Mouse (Mus musculus): Measurements from ENCODE around the gene Tcerg1l. TPM values are rescaled to one million over a fixed set of nuclear protein-coding genes. Genes with fewer than 3 reads are reported as not detected.

Gene Tcerg1l
- total and polyA plus RNA-seq, 3 experiments: not detected

GRCm38 (mm10) chr7:138331266-138331665 is 66.3 kb downstream of the Tcerg1l start:
- Histone ChIP-seq H3K27ac (ENCODE audit: control insufficient read depth, low read depth, low read length) (no peak overlapping the region), H3K27me3 (ENCODE audit: control insufficient read depth in 1 of 2, insufficient read depth in 2 of 2, low read length in 2 of 2) (no peaks in the 10 kb centered on the region), H3K4me3 (ENCODE audit: control insufficient read depth in 1 of 2, insufficient read depth in 1 of 2, low read depth in 2 of 2, low read length in 2 of 2) (no peak overlapping the region), H3K79me2 (ENCODE audit: control insufficient read depth, insufficient read depth, low read length, poor library complexity) (no peaks in the 10 kb centered on the region), H3K9me3 (replicated peaks; ENCODE audit: insufficient read depth, low read length) (no peaks in the 10 kb centered on the region), H3K4me1 (ENCODE audit: control insufficient read depth in 1 of 2, insufficient read depth in 2 of 2, low read length in 2 of 2) (no peaks in the 10 kb centered on the region), H3K9ac (ENCODE audit: control insufficient read depth, low read depth, low read length, poor library complexity, severe bottlenecking) (no peak overlapping the region), H3K36me3 (ENCODE audit: control insufficient read depth in 1 of 2, insufficient read depth in 2 of 2, low read length in 2 of 2) (no peaks in the 10 kb centered on the region)
- TF ChIP-seq NRF1 (IDR thresholded peaks at IDR 0.05; ENCODE audit: insufficient read depth, low read depth, low read length, poor library complexity, severe bottlenecking) (no peak), MEF2A (IDR thresholded peaks at IDR 0.05; ENCODE audit: extremely low read depth, insufficient replicate concordance, low read depth, low read length, poor library complexity, severe bottlenecking) (no peak), MYC (IDR thresholded peaks at IDR 0.05; ENCODE audit: low read depth, low read length) (no peak), MAX (IDR thresholded peaks at IDR 0.05; ENCODE audit: low read length) (no peak), CHD2 (IDR thresholded peaks at IDR 0.05; ENCODE audit: low read length) (no peak)
- no peak for DNase-seq (ENCODE audit: low read depth, low spot score)

GRCm38 (mm10) chr7:138328637-138329036 is 68.9 kb downstream of the Tcerg1l start:
- no peaks in the 10 kb centered on the region for H3K79me2 ChIP-seq (ENCODE audit: control insufficient read depth, insufficient read depth, low read length, poor library complexity)
- TF ChIP-seq ELF1 (IDR thresholded peaks at IDR 0.05; ENCODE audit: low read depth, low read length) (no peak), GABPA (IDR thresholded peaks at IDR 0.05; ENCODE audit: low read depth, low read length) (no peak), MEF2A (IDR thresholded peaks at IDR 0.05; ENCODE audit: extremely low read depth, insufficient replicate concordance, low read depth, low read length, poor library complexity, severe bottlenecking) (no peak), HCFC1 (IDR thresholded peaks at IDR 0.05; ENCODE audit: low read depth, low read length) (no peak), MYC (IDR thresholded peaks at IDR 0.05; ENCODE audit: low read depth, low read length) (no peak), GATA1 (IDR thresholded peaks at IDR 0.05; ENCODE audit: low read depth, low read length) (no peak), USF2 (IDR thresholded peaks at IDR 0.05; ENCODE audit: borderline replicate concordance in 1 of 2, insufficient read depth in 1 of 2, low read depth in 1 of 2, low read length in 2 of 2) (no peak)
- H3K9me3 ChIP-seq (replicated peaks; ENCODE audit: insufficient read depth, low read length): no peaks in the 10 kb centered on the region
- H3K4me3 ChIP-seq (ENCODE audit: control insufficient read depth in 1 of 2, insufficient read depth in 1 of 2, low read depth in 2 of 2, low read length in 2 of 2): no peak overlapping the region
- H3K9ac ChIP-seq (ENCODE audit: control insufficient read depth, low read depth, low read length, poor library complexity, severe bottlenecking): no peak overlapping the region
- no peak overlapping the region for H3K27ac ChIP-seq (ENCODE audit: control insufficient read depth, low read depth, low read length)
- H3K4me1 ChIP-seq (ENCODE audit: control insufficient read depth in 1 of 2, insufficient read depth in 2 of 2, low read length in 2 of 2): no peaks in the 10 kb centered on the region
- no peaks in the 10 kb centered on the region for H3K27me3 ChIP-seq (ENCODE audit: control insufficient read depth in 1 of 2, insufficient read depth in 2 of 2, low read length in 2 of 2)
- no peaks in the 10 kb centered on the region for H3K36me3 ChIP-seq (ENCODE audit: control insufficient read depth in 1 of 2, insufficient read depth in 2 of 2, low read length in 2 of 2)
- no peak for DNase-seq (ENCODE audit: low read depth, low spot score)

- TF ChIP-seq UBTF (IDR thresholded peaks at IDR 0.05; ENCODE audit: borderline replicate concordance, insufficient read depth, low read depth, low read length): no peak
- TF ChIP-seq USF2 (IDR thresholded peaks at IDR 0.05; ENCODE audit: borderline replicate concordance in 1 of 2, insufficient read depth in 1 of 2, low read depth in 1 of 2, low read length in 2 of 2): no peak
- TF ChIP-seq BHLHE40 (IDR thresholded peaks at IDR 0.05; ENCODE audit: borderline replicate concordance, low read depth, low read length): no peak
- no peak for TF ChIP-seq JUND (IDR thresholded peaks at IDR 0.05; ENCODE audit: low read depth, low read length)
- TF ChIP-seq GATA1 (IDR thresholded peaks at IDR 0.05; ENCODE audit: low read depth, low read length): no peak
- TF ChIP-seq NRF1 (IDR thresholded peaks at IDR 0.05; ENCODE audit: insufficient read depth, low read depth, low read length, poor library complexity, severe bottlenecking): no peak
- no peak for TF ChIP-seq KAT2A (conservative IDR thresholded peaks at IDR 0.05; ENCODE audit: low read depth, low read length)
- TF ChIP-seq CTCF (IDR thresholded peaks at IDR 0.05 in 2 of 3, conservative IDR thresholded peaks at IDR 0.05 in 1 of 3; ENCODE audit: control insufficient read depth in 1 of 3, insufficient read depth in 1 of 3, low read depth in 2 of 3, low read length in 3 of 3, poor library complexity in 1 of 3, severe bottlenecking in 1 of 3): no peak
- TF ChIP-seq MAFK (IDR thresholded peaks at IDR 0.05; ENCODE audit: borderline replicate concordance, low read depth, low read length): no peak
- no peak for TF ChIP-seq POLR2AphosphoS5 (IDR thresholded peaks at IDR 0.05; ENCODE audit: borderline replicate concordance, low read depth, low read length)
- no peak for TF ChIP-seq ZNF384 (IDR thresholded peaks at IDR 0.05; ENCODE audit: low read depth, low read length)
- no peak for TF ChIP-seq MAX (IDR thresholded peaks at IDR 0.05; ENCODE audit: low read length)
- no peak for TF ChIP-seq RCOR1 (IDR thresholded peaks at IDR 0.05; ENCODE audit: low read depth, low read length)
- TF ChIP-seq ZC3H11A (IDR thresholded peaks at IDR 0.05; ENCODE audit: low read depth, low read length): no peak
- Histone ChIP-seq H3K79me2 (ENCODE audit: control insufficient read depth, insufficient read depth, low read length, poor library complexity) (no peaks in the 10 kb centered on the region), H3K4me1 (ENCODE audit: control insufficient read depth in 1 of 2, insufficient read depth in 2 of 2, low read length in 2 of 2) (no peaks in the 10 kb centered on the region), H3K9ac (ENCODE audit: control insufficient read depth, low read depth, low read length, poor library complexity, severe bottlenecking) (no peak overlapping the region), H3K4me3 (ENCODE audit: control insufficient read depth in 1 of 2, insufficient read depth in 1 of 2, low read depth in 2 of 2, low read length in 2 of 2) (no peak overlapping the region), H3K27ac (ENCODE audit: control insufficient read depth, low read depth, low read length) (no peak overlapping the region), H3K9me3 (replicated peaks; ENCODE audit: insufficient read depth, low read length) (no peaks in the 10 kb centered on the region), H3K27me3 (ENCODE audit: control insufficient read depth in 1 of 2, insufficient read depth in 2 of 2, low read length in 2 of 2) (no peaks in the 10 kb centered on the region), H3K36me3 (ENCODE audit: control insufficient read depth in 1 of 2, insufficient read depth in 2 of 2, low read length in 2 of 2) (no peaks in the 10 kb centered on the region)
- no peak for DNase-seq (ENCODE audit: low read depth, low spot score)
These were observed 70.8 kb downstream of the Tcerg1l start for GRCm38 (mm10) chr7:138326760-138327159.
